Mouse (Mus musculus): ENCODE measurements at regions not wholly inside any gene's neighbourhood (a gene's known extent, or its start where the extent isn't known, plus 50 kb on each side); places are given as distances from the start of the nearest gene placed in this dataset.
A peak's percentile ranks its signal among the peaks of the same experiment; 100 is the strongest.

DNA sequence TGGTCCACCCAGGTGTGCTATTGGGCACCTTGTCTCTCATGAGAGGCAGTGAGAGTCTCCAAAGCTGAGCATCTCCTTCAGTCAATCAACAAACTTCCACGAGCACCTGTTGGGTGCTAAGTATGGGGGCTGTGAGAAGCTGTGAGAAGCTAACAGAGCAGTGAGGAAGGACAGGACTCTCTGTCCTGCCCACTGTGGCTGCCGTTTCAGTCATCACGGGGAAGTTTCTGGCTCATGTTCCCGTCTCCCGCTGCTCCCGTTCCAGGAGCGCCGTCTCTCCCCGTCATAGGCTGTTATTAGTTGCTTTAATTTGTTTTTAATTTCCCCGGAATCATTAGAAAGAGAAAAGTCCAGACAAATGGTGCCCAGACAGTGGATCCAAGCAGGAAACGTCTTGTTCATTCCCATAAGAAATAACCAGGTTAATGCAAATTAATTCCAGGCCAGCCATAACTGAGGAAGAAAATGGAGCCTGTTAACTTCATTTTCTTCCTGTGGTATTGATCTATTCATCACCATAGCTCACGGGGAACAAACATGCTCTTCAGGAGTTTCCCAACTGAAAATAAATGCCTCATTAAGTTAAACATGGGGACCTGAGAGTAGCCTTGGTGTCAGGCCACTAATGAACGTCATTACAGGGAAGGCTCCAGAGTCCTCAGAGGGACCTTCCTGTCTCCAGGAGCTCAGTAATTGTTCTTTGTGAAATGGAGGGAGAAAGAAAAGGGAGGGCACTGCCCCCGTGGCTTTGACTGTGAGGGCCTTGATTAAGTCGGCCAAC lies 70.3 kb downstream of the Matn1 start:
- DNase-seq = no peak

DNA sequence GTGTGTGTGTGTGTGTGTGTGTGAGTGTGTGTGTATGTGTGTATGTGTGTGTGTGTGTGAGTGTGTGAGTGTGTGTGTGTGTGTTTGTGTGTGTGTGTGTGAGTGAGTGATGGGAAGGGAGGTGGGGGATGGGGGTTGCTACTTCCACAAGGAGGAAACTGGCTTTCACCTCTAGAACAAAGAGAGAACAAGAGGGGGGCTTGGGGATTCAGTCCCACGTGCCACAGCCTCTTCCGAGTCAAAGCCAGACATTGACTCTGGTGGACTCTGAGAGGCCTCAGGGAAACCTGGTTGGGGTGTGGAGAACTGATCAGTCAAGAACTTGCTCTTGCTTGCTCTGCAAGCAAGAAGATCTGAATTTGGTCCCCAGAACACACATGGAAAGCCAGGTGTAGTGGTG lies 71.0 kb downstream of the Matn1 start:
- no peak for DNase-seq

DNA sequence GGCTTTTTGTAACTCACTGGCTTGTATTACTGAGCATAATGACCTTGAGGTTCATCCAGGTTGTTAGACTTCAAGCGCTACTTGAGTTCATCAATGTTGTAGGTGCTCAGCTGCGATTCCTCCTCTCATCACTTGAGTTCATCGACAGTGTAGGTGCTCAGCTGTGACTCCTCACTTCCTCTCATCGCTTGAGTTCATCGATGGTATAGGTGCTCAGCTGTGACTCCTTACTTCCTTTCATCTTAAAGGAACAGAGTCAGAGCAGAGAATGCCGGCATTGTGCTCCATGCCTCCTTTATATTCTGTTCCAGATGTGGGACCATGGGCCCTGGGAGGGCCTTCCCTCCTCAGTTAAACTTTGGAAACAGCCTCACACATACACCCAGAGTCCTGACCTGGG lies 79.4 kb downstream of the Matn1 start:
- DNase-seq = no peak

DNA sequence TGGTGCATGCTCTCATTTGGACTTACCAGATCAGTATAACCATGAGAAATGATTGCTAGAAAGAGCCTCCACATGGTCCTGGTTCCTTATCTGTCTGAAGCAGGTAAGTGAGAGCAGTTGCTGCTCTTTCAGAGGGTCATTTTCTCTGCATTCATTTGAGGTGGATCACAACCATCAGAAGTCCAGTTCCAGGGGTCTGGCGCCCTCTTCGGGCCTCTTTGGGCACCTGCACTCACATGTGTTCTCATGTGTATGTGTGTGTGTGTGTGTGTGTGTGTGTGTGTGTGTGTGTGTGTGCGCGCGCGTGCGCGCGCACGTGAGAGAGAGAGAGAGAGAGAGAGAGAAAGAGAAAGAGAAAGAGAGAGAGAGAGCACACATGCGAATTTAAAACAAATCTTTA lies 92.1 kb downstream of the Matn1 start:
- peak in 1 of 2 experiments; percentile 28 for DNase-seq

DNA sequence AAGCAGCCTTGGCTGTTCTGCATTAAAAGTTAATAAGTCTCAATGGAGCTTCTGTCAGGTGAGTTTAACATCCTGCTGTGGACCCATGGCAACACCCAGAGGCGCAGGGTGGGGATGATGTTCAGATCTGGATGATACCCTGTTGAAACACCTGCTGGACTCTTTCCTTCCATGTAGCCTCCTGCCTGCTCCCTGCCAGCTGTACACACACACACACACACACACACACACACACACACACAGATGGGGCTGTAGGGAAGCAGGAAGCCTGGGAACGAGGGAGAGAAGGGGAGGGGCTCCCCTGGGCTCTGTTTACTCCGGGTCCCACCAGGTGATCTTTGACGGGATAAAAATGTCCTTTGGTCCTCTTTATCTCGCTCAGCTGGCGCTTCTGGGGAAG lies 93.0 kb downstream of the Matn1 start:
- DNase-seq = no peak

DNA sequence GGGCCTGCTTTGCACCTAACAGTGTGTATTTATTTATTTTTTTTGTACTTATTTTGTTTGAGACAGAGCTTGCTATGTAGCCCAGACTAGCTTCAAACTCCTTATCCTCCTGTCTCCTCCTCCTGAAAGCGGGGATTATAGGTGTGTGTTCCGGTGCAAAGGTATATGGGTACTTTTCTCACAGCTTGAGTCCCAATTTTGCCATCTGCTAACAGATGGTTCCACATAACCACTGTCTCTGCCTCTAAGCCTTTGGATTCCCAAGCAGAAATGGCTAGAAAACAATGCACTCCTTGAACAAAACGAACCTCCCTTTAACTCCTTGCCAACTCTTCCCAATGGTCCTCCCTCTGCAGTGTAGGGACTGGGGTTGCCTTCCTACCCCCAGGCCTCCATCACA lies 95.5 kb downstream of the Matn1 start:
- no peak for DNase-seq

DNA sequence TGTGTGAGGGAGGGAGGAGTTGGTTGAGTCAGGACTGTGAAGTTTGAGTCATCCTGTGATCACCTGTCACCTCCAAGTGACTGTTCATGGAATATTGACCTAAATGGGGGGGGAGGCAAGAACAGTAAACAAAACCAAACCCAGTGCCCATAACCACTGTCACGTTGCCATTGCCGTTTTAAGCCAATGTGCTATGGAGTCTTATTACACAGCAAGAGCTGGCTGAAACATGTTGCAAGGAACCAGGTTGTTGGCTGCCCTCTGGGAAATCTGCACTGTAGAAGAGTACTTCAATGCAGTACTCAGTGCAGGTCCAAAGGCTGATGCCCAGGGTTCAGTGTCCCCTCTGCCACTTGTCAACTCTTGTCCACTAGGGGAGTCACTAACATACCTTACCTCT lies 97.0 kb downstream of the Matn1 start:
- no peak for DNase-seq

DNA sequence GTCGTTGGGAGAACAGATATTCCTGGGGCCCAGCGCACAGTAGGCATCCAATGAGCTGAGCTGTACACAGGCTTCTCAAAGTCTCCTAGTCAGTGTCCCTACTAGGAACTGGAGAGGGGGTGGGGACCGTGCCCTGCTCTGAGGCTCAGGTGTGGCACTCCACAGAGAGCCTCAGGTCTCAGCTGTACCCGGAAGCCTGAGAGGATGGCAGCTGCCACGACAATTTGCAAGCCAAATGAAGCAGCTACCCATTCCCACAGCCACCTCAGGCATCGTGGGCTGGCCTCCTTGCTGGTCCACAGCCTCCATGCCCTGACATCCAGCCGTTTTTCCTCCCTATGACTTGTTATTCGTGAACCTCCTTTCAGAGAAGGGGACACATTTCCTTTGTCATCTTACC lies 101.9 kb downstream of the Matn1 start:
- peak; percentile 49 to 51 for DNase-seq

DNA sequence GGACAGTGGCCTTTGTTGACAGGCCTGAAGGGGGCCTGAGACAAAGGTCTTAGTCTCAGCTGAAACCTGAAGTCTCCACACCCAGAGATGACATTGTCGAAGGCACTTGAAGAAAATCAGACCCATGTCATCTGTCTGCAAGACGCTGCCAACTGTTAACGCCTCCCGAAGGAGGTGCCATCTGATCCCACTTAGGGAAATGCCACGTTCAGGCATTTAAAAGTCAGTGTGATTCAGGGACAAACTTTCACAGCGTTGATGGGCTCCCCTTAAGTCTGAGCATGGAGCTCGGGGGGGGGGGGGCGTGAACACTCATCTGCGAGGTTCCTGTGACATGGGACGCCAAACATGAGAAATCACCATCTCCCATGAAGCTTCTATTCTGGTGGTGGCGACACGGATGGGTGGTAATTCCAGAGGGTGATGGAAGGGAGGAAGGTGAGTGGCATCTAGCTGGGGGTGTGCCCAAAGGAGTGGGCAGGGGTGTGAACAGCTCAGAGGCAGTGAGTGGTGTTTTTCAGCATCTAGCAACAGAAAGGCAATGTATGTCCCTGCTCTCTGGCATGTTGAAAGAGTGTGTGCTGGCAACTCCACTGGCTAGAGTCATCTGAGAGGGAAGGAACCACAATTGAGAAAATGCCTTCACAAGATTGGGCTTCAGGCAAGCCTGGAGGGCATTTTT lies 102.9 kb downstream of the Matn1 start:
- DNase-seq = peak in 1 of 2 experiments; percentile 20

DNA sequence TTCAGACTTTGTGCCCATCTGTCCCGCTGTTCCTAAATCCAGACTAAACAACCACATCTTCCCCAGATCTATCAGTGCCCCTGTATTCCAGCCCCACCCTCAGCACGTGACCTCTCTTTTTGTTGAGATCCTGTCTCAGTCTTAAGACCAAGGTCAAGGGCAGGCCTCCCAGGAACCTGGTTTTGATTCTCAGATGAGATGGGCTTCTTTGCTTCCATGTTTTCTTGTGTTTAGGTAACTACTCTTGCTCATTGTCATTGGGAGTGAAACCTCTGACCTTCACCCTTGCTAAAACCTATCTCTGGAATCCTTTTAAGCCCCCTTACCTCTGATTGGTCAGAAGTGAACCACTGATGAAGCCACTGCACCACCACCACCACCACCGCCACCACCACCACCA lies 112.1 kb downstream of the Matn1 start:
- no peak for DNase-seq

DNA sequence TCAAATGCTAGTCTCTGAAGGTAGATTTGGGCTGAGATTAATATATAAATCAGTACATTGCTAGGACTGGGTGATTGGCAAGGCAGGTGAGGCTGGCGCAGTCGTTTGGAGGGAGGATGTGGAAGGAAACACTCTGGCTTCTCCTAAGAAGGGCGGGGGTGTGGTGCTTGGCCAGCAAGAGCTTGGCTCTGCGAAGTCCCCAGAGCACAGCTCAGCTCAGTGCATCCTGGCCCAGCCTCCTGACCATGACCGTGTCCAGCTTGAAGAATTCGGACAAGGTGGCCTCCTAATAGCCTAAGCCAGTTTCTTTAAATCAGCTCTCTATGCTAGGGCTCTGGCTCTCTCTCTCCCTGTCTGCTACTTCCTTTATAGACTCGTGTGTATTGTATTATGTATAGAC lies 115.4 kb downstream of the Matn1 start:
- DNase-seq = peak; percentile 48 to 57

DNA sequence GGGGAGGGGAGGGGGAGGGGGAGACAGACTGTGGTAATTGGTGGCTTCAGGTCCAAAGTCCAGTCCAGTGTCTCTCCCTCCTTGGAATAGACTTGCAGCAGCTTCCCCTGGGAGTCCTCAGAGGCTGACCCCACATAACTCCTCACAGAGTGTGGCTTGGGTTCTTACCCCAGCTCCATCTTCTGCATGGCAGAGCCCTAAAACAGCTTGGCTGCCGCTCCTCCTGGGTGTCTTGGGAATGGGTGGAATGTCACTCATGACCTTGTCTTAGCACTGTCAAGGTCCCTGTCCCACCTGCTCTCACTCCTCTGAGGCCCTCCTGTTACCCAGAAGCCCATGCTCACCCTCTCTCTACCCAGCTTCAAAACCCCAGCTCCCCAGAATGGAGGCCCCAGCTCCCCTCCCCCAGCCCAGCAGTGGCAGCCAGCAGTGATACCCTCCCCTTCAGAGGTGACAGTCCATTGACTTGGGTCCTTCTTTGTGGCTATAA lies 116.1 kb downstream of the Matn1 start:
- DNase-seq = no peak

DNA sequence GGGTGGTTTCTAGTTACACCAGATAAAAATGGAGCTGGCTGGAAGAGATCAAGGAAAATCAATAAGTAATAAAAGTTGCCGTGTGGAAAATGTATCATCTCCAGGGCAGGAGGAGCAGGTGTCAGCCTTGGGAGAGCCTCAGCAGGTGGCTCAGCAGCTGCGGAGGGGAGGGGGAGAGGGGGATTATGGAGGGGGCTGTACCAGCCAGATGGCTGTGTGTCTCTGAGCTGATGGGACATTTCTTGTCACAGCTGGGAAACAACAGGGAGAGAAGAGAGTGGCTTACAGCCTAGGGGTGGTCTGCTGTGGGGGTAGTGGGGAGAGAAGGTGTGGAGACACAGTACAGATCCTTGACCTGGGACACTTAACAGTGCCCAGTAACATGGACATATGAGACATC lies 116.5 kb downstream of the Matn1 start:
- peak; percentile 34 to 51 for DNase-seq

DNA sequence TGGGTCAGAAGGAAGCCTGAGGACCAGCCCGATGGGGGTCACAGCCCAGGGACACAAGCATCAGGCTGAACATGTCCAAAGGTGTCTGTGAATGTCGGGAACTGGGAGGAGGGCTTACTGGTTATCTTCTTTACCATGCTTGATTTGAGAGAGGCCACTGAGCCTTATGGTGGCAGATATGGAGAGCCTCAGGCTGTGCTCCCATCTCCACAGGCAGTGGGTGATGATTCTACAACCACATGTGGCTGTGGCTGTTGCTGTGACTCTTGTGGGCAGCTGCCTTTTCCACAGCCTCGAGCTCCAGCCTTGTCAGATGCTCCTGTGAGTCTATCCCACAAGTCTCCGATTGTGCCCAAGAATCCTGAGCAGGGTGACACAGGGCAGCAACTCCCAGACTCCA lies 118.4 kb downstream of the Matn1 start:
- DNase-seq = no peak

DNA sequence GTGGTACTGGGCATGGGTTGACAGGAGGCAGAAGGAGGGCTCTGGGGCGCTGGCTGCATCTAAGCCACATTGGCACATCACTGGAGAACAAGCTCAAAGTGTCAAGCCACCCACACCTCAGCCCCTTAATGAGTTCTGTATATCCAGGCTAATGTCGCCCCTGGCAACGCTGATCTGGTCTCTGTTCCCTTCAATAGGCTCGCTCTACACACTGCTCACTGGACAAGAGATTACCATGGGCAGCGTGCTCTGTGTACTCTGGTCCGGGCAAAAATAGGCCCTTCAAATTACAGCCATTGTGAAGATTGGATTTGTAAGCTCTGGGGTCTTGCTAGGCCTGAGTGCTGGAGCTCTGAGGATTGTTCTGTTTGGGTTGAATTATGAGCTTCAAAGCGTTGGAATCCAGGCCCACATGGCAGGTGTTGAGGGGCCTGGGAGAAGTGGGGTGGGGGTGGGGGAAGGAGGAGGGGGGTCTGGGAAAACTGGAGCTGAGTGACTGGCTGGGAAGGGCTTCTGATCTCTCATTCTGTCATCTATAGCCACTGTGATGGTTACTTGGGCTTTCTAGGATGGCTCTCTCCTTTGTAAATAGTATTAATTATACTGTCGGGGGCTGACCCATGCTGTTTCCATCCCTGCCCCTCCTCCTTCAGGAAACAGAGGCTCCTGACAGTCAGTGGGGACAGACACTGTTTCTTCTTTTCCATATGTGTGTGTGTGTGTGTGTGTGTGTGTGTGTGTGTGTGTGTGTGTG lies 122.2 kb downstream of the Matn1 start:
- DNase-seq = no peak

DNA sequence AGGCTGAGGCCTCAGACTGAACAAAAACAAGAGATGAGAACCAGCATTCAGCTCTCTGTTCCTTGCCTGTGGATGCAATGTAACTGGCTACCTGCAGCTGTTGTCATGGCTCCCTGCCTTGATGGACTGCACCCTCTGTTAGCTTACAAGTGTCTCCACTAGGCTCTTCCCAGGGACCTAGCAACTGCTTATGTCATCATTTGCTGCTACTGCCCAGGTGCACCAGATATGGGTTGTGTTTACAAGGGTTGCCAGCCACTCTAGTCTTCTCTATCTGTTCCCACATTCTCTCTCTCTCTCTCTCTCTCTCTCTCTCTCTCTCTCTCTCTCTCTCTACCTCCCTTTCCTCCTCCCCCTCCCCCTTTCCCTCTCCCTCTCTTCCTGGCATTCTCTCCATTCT lies 126.4 kb downstream of the Matn1 start:
- DNase-seq = no peak

DNA sequence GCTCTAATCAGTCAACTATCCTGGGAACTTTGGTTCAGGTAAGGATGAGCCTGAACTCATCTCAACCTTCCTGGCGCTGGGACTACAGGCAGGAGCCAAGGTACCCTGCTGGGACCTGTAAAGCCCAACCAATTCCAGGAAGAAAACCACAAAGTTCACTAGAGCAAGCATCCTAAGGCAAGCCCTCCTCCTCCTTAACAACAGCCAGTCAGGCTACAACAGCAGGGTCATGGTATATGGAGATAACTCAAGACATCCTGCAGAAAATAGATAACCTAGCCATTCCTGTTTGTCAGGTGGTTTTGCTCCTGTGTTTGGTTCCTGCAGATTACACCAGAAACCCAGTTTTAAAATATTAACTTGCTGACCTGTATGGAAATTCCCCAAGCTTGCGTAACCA lies 128.4 kb downstream of the Matn1 start:
- no peak for DNase-seq

DNA sequence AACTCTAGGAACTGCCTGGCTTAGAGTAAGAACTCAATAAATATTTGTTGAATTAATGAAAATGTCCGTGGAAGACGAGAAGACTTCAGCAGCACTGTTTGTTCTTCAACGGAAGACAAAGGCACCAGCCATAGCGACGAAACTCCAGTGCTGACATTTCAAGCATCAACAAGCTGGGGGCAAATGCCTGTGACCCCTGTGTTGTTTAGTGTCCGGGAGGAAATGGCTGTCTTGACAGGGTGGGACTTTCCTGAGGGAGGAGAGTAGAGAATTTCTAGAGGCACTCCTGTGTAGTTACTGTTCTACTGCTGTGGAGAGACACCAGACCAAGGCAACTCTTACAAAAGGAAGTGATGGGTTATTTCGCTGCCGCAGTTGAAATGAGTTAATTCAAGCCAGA lies 129.2 kb downstream of the Matn1 start:
- no peak for DNase-seq

DNA sequence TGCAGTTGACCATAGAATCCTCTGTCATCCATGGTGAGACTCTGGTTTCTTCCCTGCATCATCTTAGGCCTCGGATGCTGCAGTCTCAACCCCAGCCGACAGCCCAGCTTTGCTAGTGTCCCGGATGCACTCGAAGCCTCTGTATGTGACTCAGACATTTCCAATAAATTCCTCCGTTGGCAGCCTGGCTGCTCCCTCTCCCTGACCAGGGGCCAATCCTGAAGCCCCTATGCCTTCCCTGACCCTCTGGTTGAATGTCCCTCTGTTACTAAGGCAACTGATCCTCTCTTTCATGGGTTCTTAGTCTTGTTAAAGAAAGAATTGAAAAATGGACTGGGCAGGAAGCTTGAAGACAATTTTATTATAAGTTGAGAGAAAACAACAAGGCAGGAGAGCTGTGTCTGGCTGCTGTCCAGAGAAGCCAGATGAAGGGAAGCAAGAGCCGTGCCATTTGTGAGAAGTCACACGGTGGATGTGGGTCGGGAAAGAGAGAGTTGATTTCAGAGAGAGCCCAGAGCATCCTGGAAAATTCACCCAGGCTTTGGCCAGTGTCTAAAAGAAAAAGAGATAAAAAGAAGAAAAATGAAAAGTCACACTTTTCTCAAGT lies 131.2 kb downstream of the Matn1 start:
- DNase-seq = peak; percentile 53 to 62

DNA sequence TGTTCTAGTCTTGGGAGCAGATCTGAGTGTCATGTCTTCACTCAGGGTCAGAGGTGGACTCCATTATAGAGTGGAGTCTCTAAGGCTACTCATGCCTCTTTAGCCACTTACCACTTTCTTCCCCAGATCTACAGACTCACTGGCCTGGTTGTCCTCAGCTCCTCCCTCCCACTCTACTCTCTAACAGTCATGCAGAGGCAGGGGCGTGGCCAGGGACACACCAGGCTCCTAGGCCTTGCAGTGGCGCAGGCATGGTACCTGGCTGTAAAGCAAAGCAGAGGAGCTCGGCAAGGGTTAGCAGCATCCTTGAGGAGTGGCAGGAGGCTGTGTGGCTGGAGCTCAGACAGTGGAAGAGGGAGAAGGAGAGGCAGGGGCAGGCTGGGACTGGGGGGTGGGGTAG lies 132.4 kb downstream of the Matn1 start:
- no peak for DNase-seq

DNA sequence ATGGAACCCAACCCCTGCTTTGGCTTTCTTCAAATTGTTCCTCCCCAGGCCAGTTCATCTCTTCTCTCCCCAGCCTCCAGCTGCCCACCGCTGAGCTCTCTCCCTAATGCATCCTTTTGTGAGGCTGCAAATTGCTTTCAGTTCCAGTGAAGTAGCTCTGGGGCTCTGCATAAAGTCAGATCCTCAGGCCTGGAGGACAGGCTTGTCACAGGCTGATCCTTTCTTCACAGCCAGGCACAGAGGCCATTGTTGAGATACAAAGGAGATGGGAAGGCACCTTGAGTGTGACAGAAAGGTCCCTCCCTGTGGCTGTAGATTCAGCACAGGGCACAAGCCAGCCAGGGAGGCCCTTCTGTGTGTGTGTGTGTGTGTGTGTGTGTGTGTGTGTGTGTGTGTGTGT lies 135.9 kb downstream of the Matn1 start:
- DNase-seq = no peak

DNA sequence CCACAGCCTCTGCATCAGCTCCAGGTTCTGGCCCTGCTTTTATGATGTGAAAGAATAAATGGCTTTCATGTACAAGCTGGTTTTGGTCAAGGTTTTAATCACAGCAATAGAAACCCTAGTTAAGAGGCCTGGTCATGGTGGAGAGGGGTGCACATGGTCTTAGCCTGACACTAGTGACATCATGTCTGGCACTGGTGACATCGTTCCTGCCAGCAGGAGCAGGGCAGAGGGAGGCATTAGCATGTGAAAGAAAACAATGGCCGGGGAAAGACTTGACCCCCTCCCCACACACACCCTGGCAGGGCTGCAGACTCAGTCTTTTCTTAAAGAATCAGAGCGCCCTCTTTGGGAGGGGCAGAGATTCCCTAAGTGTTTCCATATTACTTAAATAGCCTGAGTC lies 139.2 kb downstream of the Matn1 start:
- DNase-seq = no peak

DNA sequence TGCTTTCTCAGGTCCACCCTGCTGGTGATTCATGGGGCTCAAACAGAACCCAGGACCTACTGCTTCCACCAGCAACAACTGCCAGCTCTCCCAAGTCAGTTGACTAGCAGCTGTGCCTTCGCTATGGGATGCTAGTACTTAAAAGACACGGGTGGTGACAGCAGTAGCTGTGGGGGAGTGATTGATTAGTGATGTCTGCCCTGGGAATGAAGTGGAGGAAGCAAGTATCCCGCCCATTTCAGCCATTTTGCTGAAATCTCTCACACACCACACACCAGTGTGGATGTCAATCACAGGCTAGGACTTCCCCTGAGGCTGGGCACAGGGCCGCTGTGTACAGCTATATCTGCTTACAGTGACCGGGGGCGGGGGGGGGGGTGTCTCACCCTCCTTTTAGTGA lies 153.2 kb downstream of the Matn1 start:
- DNase-seq = no peak
